Mouse (Mus musculus): ENCODE results near the gene Ddx31. TPM values are rescaled to one million over a fixed set of nuclear protein-coding genes. Genes with fewer than 3 reads are reported as not detected.

The Ddx31 gene
- total and polyA plus RNA-seq, 3 experiments: 20.9 to 26.0 TPM; not detected in 1

- no peak for TF ChIP-seq NELFE (IDR thresholded peaks at IDR 0.05; ENCODE audit: low read depth, low read length)
- no peak for TF ChIP-seq GATA1 (IDR thresholded peaks at IDR 0.05; ENCODE audit: low read depth, low read length)
- no peak for TF ChIP-seq MYB (IDR thresholded peaks at IDR 0.05; ENCODE audit: low read depth, low read length)
- TF ChIP-seq MAZ (IDR thresholded peaks at IDR 0.05; ENCODE audit: low read depth, low read length): no peak
- TF ChIP-seq RAD21 (IDR thresholded peaks at IDR 0.05; ENCODE audit: low read depth, low read length): no peak
- TF ChIP-seq KAT2A (conservative IDR thresholded peaks at IDR 0.05; ENCODE audit: low read depth, low read length): no peak
- TF ChIP-seq MEF2A (IDR thresholded peaks at IDR 0.05; ENCODE audit: extremely low read depth, insufficient replicate concordance, low read depth, low read length, poor library complexity, severe bottlenecking): no peak
- TF ChIP-seq ZNF384 (IDR thresholded peaks at IDR 0.05; ENCODE audit: low read depth, low read length): no peak
- no peak for TF ChIP-seq TCF12 (IDR thresholded peaks at IDR 0.05; ENCODE audit: low read depth, low read length)
- no peak for TF ChIP-seq BHLHE40 (IDR thresholded peaks at IDR 0.05; ENCODE audit: borderline replicate concordance, low read depth, low read length)
- TF ChIP-seq MAFK (IDR thresholded peaks at IDR 0.05; ENCODE audit: borderline replicate concordance, low read depth, low read length): no peak
- no peak for TF ChIP-seq POLR2AphosphoS2 (IDR thresholded peaks at IDR 0.05; ENCODE audit: low read length)
- no peak for TF ChIP-seq ZC3H11A (IDR thresholded peaks at IDR 0.05; ENCODE audit: low read depth, low read length)
- no peak for TF ChIP-seq ELF1 (IDR thresholded peaks at IDR 0.05; ENCODE audit: low read depth, low read length)
- no peak for TF ChIP-seq TBP (IDR thresholded peaks at IDR 0.05; ENCODE audit: low read depth, low read length)
- no peaks in the 10 kb centered on the region for H3K36me3 ChIP-seq (ENCODE audit: control insufficient read depth in 1 of 2, insufficient read depth in 2 of 2, low read length in 2 of 2)
- H3K27me3 ChIP-seq (ENCODE audit: control insufficient read depth in 1 of 2, insufficient read depth in 2 of 2, low read length in 2 of 2): no peaks in the 10 kb centered on the region
- H3K79me2 ChIP-seq (ENCODE audit: control insufficient read depth, insufficient read depth, low read length, poor library complexity): no peaks in the 10 kb centered on the region
- no peaks in the 10 kb centered on the region for H3K4me1 ChIP-seq (ENCODE audit: control insufficient read depth in 1 of 2, insufficient read depth in 2 of 2, low read length in 2 of 2)
- no peak overlapping the region for H3K27ac ChIP-seq (ENCODE audit: control insufficient read depth, low read depth, low read length)
- no peak overlapping the region for H3K4me3 ChIP-seq (ENCODE audit: control insufficient read depth in 1 of 2, insufficient read depth in 1 of 2, low read depth in 2 of 2, low read length in 2 of 2)
- H3K9ac ChIP-seq (ENCODE audit: control insufficient read depth, low read depth, low read length, poor library complexity, severe bottlenecking): no peak overlapping the region
- DNase-seq (ENCODE audit: low read depth, low spot score): no peak
- H3K9me3 ChIP-seq (replicated peaks; ENCODE audit: insufficient read depth, low read length): no peaks in the 10 kb centered on the region
Observed at GRCm38 (mm10) chr2:28911331-28912038, 71.3 kb downstream of the Ddx31 start.

DNA sequence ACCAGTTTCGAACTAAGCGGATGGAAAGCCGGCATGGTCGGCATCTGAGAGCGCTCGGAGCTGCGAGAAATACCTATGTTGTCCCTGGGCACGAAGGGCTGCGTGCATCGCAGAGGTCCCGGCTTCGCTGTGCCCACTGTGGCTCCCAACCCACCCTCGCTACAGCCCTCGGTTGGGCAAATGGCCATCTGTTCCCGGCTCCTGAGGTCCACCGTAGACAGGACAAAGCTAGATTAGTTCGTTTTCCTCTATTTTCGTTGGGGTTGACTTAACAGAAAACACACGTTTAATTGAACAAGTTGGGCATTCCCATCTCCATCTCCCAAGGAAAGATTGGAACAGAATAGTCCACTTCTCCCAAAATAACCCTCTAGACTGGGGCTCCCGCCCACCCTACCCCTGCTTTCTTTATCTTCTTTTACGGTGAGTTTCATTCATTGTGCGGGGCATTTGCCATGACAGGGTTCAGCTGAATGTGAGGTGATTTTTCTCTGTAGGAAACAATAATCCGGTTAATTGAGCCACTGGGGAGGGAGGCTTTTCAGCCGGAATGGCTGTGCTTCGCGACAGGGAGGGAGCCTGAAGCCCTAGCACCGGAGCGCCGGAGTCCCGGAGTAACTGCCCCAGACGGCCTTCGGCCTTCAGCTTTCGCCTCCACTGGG, 72.0 kb downstream of the Ddx31 start:
- Histone ChIP-seq H3K9ac (ENCODE audit: control insufficient read depth, low read depth, low read length, poor library complexity, severe bottlenecking) (no peak overlapping the region), H3K9me3 (replicated peaks; ENCODE audit: insufficient read depth, low read length) (no peaks in the 10 kb centered on the region), H3K27ac (ENCODE audit: control insufficient read depth, low read depth, low read length) (no peak overlapping the region), H3K4me3 (ENCODE audit: control insufficient read depth in 1 of 2, insufficient read depth in 1 of 2, low read depth in 2 of 2, low read length in 2 of 2) (no peak overlapping the region), H3K79me2 (ENCODE audit: control insufficient read depth, insufficient read depth, low read length, poor library complexity) (no peaks in the 10 kb centered on the region), H3K36me3 (ENCODE audit: control insufficient read depth in 1 of 2, insufficient read depth in 2 of 2, low read length in 2 of 2) (no peaks in the 10 kb centered on the region), H3K27me3 (ENCODE audit: control insufficient read depth in 1 of 2, insufficient read depth in 2 of 2, low read length in 2 of 2) (no peaks in the 10 kb centered on the region), H3K4me1 (ENCODE audit: control insufficient read depth in 1 of 2, insufficient read depth in 2 of 2, low read length in 2 of 2) (no peaks in the 10 kb centered on the region)
- TF ChIP-seq TBP (IDR thresholded peaks at IDR 0.05; ENCODE audit: low read depth, low read length) (no peak), ZKSCAN1 (IDR thresholded peaks at IDR 0.05; ENCODE audit: low read depth, low read length) (no peak), MAZ (IDR thresholded peaks at IDR 0.05; ENCODE audit: low read depth, low read length) (no peak), ETS1 (IDR thresholded peaks at IDR 0.05; ENCODE audit: low read depth, low read length) (no peak), CHD2 (IDR thresholded peaks at IDR 0.05; ENCODE audit: low read length) (no peak), TCF12 (IDR thresholded peaks at IDR 0.05; ENCODE audit: low read depth, low read length) (no peak), USF2 (IDR thresholded peaks at IDR 0.05; ENCODE audit: borderline replicate concordance in 1 of 2, insufficient read depth in 1 of 2, low read depth in 1 of 2, low read length in 2 of 2) (no peak), MAFK (IDR thresholded peaks at IDR 0.05; ENCODE audit: borderline replicate concordance, low read depth, low read length) (no peak), BHLHE40 (IDR thresholded peaks at IDR 0.05; ENCODE audit: borderline replicate concordance, low read depth, low read length) (no peak), MYB (IDR thresholded peaks at IDR 0.05; ENCODE audit: low read depth, low read length) (no peak), SMC3 (IDR thresholded peaks at IDR 0.05; ENCODE audit: low read depth, low read length) (no peak), E2F4 (IDR thresholded peaks at IDR 0.05; ENCODE audit: borderline replicate concordance, low read depth, low read length) (no peak), UBTF (IDR thresholded peaks at IDR 0.05; ENCODE audit: borderline replicate concordance, insufficient read depth, low read depth, low read length) (no peak), MAX (IDR thresholded peaks at IDR 0.05; ENCODE audit: low read length) (no peak), MEF2A (IDR thresholded peaks at IDR 0.05; ENCODE audit: extremely low read depth, insufficient replicate concordance, low read depth, low read length, poor library complexity, severe bottlenecking) (no peak), NELFE (IDR thresholded peaks at IDR 0.05; ENCODE audit: low read depth, low read length) (no peak), ZMIZ1 (IDR thresholded peaks at IDR 0.05; ENCODE audit: low read depth, low read length) (no peak), POLR2A (IDR thresholded peaks at IDR 0.05; ENCODE audit: control insufficient read depth in 1 of 2, insufficient read depth in 1 of 2, low read depth in 1 of 2, low read length in 2 of 2, poor library complexity in 1 of 2) (no peak), GABPA (IDR thresholded peaks at IDR 0.05; ENCODE audit: low read depth, low read length) (no peak), CHD1 (IDR thresholded peaks at IDR 0.05; ENCODE audit: low read depth, low read length) (no peak)
- no peak for DNase-seq (ENCODE audit: low read depth, low spot score)

Measured in MEL (cell line).